Mouse (Mus musculus) urinary bladder, adult 2 months (tissue): ENCODE data around the gene Lsamp. TPM values are rescaled to one million over a fixed set of nuclear protein-coding genes. Genes with fewer than 3 reads are reported as not detected.

Experiments
- DNase-seq: peaks from one replicate; pipeline ENCODE4 v3.0.0; 2022; ENCODE audit warnings: low spot score
- polyA plus RNA-seq: library from polyadenylated mRNA; depleted of rRNA; stranded (reverse); fragments of >200 nt; gene quantifications from 2 replicates; pipeline ENCODE4 v1.2.3, GENCODE M21; 2012

The Lsamp gene
- polyA plus RNA-seq, 1 experiment: 4.7 TPM

- no peak for DNase-seq
These were observed 1787.4 kb downstream of the Lsamp start for GRCm38 (mm10) chr16:41771427-41772125.

- DNase-seq: no peak
These were observed 1793.4 kb downstream of the Lsamp start for GRCm38 (mm10) chr16:41777586-41777985.

GRCm38 (mm10) chr16:41785600-41785999 is 1801.4 kb downstream of the Lsamp start:
- no peak for DNase-seq

- no peak for DNase-seq
These were observed 1802.5 kb downstream of the Lsamp start for GRCm38 (mm10) chr16:41786704-41787103.

- DNase-seq: no peak
These were observed 1803.0 kb downstream of the Lsamp start for GRCm38 (mm10) chr16:41787146-41787545.

- DNase-seq: no peak
These were observed 1805.9 kb downstream of the Lsamp start for GRCm38 (mm10) chr16:41790016-41790415.

- DNase-seq: no peak
These were observed 1836.2 kb downstream of the Lsamp start for GRCm38 (mm10) chr16:41820369-41820768.

- DNase-seq: no peak
These were observed 1842.9 kb downstream of the Lsamp start for GRCm38 (mm10) chr16:41826899-41827604.

- no peak for DNase-seq
These were observed 1843.4 kb downstream of the Lsamp start for GRCm38 (mm10) chr16:41827605-41827948.

- no peak for DNase-seq
These were observed 1850.5 kb downstream of the Lsamp start for GRCm38 (mm10) chr16:41834637-41835036.

GRCm38 (mm10) chr16:41835745-41836144 is 1851.6 kb downstream of the Lsamp start:
- DNase-seq: no peak

- no peak for DNase-seq
These were observed 1855.7 kb downstream of the Lsamp start for GRCm38 (mm10) chr16:41839751-41840404.

- DNase-seq: no peak
These were observed 1862.7 kb downstream of the Lsamp start for GRCm38 (mm10) chr16:41846903-41847302.

GRCm38 (mm10) chr16:41871917-41872593 is 1887.9 kb downstream of the Lsamp start:
- DNase-seq: no peak

- no peak for DNase-seq
These were observed 1904.5 kb downstream of the Lsamp start for GRCm38 (mm10) chr16:41888546-41889165.

- DNase-seq: no peak
These were observed 1916.6 kb downstream of the Lsamp start for GRCm38 (mm10) chr16:41900783-41901182.

- DNase-seq: no peak
These were observed 1919.5 kb downstream of the Lsamp start for GRCm38 (mm10) chr16:41903654-41904053.

GRCm38 (mm10) chr16:41912584-41913193 is 1928.5 kb downstream of the Lsamp start:
- no peak for DNase-seq

- DNase-seq: no peak
These were observed 1929.2 kb downstream of the Lsamp start for GRCm38 (mm10) chr16:41913346-41913745.

GRCm38 (mm10) chr16:41916342-41916741 is 1932.2 kb downstream of the Lsamp start:
- DNase-seq: no peak

GRCm38 (mm10) chr16:41917057-41917821 is 1933.1 kb downstream of the Lsamp start:
- DNase-seq: no peak
